ENCODE assay signal across 9 mouse cellular contexts in genomic region chr11:50228772-50229171, GRCm38 (mm10). TPM values are rescaled to one million over a fixed set of nuclear protein-coding genes. Genes with fewer than 3 reads are reported as not detected.
DNase-seq lines count a peak whose midpoint lies in the region; ATAC-seq and TF ChIP-seq lines count a peak whose summit lies in the region.
"Had no signal": no experiment of that assay in that cellular context is flagged by ENCODE, and none has a peak within 500 bp of the region (broad histone marks: within the 10 kb centered on the region; RNA-seq: fewer than 3 reads in every experiment).

No protein-coding gene starts in this region.

- WGBS in forebrain, embryonic 13.5 days, result 21% methylated on average over 3 of the region's 3 CpGs
- 23% methylated on average over 3 of the region's 3 CpGs for WGBS in forebrain, embryonic 15.5 days
- 25% methylated on average over 3 of the region's 3 CpGs for WGBS in midbrain, embryonic 10.5 days
- WGBS in midbrain, embryonic 14.5 days, result 28% methylated on average over 3 of the region's 3 CpGs
- 44% methylated on average over 3 of the region's 3 CpGs for WGBS in heart, embryonic 11.5 days (ENCODE audit: insufficient replicate concordance)

- no peak overlapping the region for H3K4me3 ChIP-seq in forebrain, embryonic 13.5 days
- H3K4me3 ChIP-seq in forebrain, embryonic 15.5 days, result no peak overlapping the region
- H3K4me3 ChIP-seq in midbrain, embryonic 10.5 days, result peak overlapping the region; percentile 1; the same call in 1 of the 2 replicates
- no peak overlapping the region for H3K4me3 ChIP-seq in midbrain, embryonic 14.5 days (replicated peaks; ENCODE audit: low read depth, low read length)
- H3K4me3 ChIP-seq in myocyte, result no peak overlapping the region
- no peak overlapping the region for H3K4me3 ChIP-seq in heart, embryonic 11.5 days (ENCODE audit: low read depth, low read length)

- peaks cover 23% of the 10 kb centered on the region for H3K79me2 ChIP-seq in myocyte (ENCODE audit: control insufficient read depth, insufficient read depth)

- H3K9me3 ChIP-seq in forebrain, embryonic 13.5 days (replicated peaks), result no peaks in the 10 kb centered on the region
- H3K9me3 ChIP-seq in forebrain, embryonic 15.5 days, result no peaks in the 10 kb centered on the region
- no peaks in the 10 kb centered on the region for H3K9me3 ChIP-seq in midbrain, embryonic 10.5 days (replicated peaks)
- no peaks in the 10 kb centered on the region for H3K9me3 ChIP-seq in midbrain, embryonic 14.5 days (ENCODE audit: control insufficient read depth, low read length)
- no peaks in the 10 kb centered on the region for H3K9me3 ChIP-seq in heart, embryonic 11.5 days (replicated peaks; ENCODE audit: control insufficient read depth, low read length)

- H3K9ac ChIP-seq in forebrain, embryonic 13.5 days, result peak overlapping the region; percentile 1; the same call in 1 of the 2 replicates
- H3K9ac ChIP-seq in forebrain, embryonic 15.5 days (replicated peaks), result no peak overlapping the region
- no peak overlapping the region; the same call in 1 of the 2 replicates for H3K9ac ChIP-seq in midbrain, embryonic 14.5 days (replicated peaks; ENCODE audit: low read length)
- H3K9ac ChIP-seq in heart, embryonic 11.5 days (ENCODE audit: low read depth, low read length), result no peak overlapping the region

- no peak overlapping the region for H3K27ac ChIP-seq in forebrain, embryonic 13.5 days
- H3K27ac ChIP-seq in forebrain, embryonic 15.5 days (replicated peaks), result no peak overlapping the region
- 0 out of 2 replicates have a peak overlapping the region, but pooled peaks have one; percentile 46 for H3K27ac ChIP-seq in midbrain, embryonic 10.5 days (replicated peaks)
- H3K27ac ChIP-seq in midbrain, embryonic 14.5 days (replicated peaks; ENCODE audit: low read depth, low read length), result no peak overlapping the region
- no peak overlapping the region for H3K27ac ChIP-seq in heart, embryonic 11.5 days (ENCODE audit: low read depth, low read length)

- no peak for DNase-seq in midbrain, embryonic 10.5 days (ENCODE audit: low spot score)
- no peak for DNase-seq in midbrain, embryonic 14.5 days
- peak; percentile 73 for DNase-seq in embryo, embryonic 10.5 days (ENCODE audit: low spot score)
- no peak for DNase-seq in testis, postnatal 10 days (ENCODE audit: low spot score)

- H3K4me2 ChIP-seq in forebrain, embryonic 13.5 days, result no peak overlapping the region
- no peak overlapping the region for H3K4me2 ChIP-seq in forebrain, embryonic 15.5 days (replicated peaks)
- no peak overlapping the region for H3K4me2 ChIP-seq in midbrain, embryonic 14.5 days (ENCODE audit: low read length)
- H3K4me2 ChIP-seq in myocyte (ENCODE audit: low read depth), result peak overlapping the region; percentile 5
- H3K4me2 ChIP-seq in heart, embryonic 11.5 days, result no peak overlapping the region

- ATAC-seq in forebrain, embryonic 13.5 days, result no peak
- no peak for ATAC-seq in forebrain, embryonic 15.5 days (replicated peaks)
- no peak for ATAC-seq in midbrain, embryonic 14.5 days (ENCODE audit: low FRiP score, low TSS enrichment)
- ATAC-seq in heart, embryonic 11.5 days (replicated peaks; ENCODE audit: insufficient number of reproducible peaks, low FRiP score, low TSS enrichment), result no peak

- H3ac ChIP-seq in myocyte (ENCODE audit: control insufficient read depth, insufficient read length), result no peak overlapping the region

- peaks cover 9% of the 10 kb centered on the region; the same call in 1 of the 2 replicates for H3K27me3 ChIP-seq in forebrain, embryonic 13.5 days
- H3K27me3 ChIP-seq in forebrain, embryonic 15.5 days, result no peaks in the 10 kb centered on the region
- H3K27me3 ChIP-seq in midbrain, embryonic 10.5 days (ENCODE audit: low read depth, poor library complexity, severe bottlenecking), result peaks cover 55% of the 10 kb centered on the region
- 0 out of 2 replicates have a peak, but pooled peaks cover 10% of the 10 kb centered on the region for H3K27me3 ChIP-seq in midbrain, embryonic 14.5 days (ENCODE audit: control insufficient read depth, insufficient read depth, low read length)
- H3K27me3 ChIP-seq in myocyte (ENCODE audit: control insufficient read depth, insufficient read depth, insufficient read length), result no peaks in the 10 kb centered on the region
- H3K27me3 ChIP-seq in heart, embryonic 11.5 days (ENCODE audit: control insufficient read depth, insufficient read depth, low read length), result peaks cover 14% of the 10 kb centered on the region
- H3K27me3 ChIP-seq: CH12.LX had no signal

- H3K36me3 ChIP-seq in forebrain, embryonic 13.5 days (ENCODE audit: poor library complexity, severe bottlenecking), result peaks cover 36% of the 10 kb centered on the region
- H3K36me3 ChIP-seq in forebrain, embryonic 15.5 days, result peaks cover 21% of the 10 kb centered on the region
- H3K36me3 ChIP-seq in midbrain, embryonic 10.5 days, result peaks cover 27% of the 10 kb centered on the region
- H3K36me3 ChIP-seq in midbrain, embryonic 14.5 days (ENCODE audit: control insufficient read depth, insufficient read depth, low read length), result peaks cover 32% of the 10 kb centered on the region
- peaks cover 14% of the 10 kb centered on the region for H3K36me3 ChIP-seq in myocyte (ENCODE audit: control insufficient read depth, insufficient read depth)
- H3K36me3 ChIP-seq in heart, embryonic 11.5 days (ENCODE audit: control insufficient read depth, insufficient read depth, low read length), result peaks cover 9% of the 10 kb centered on the region

- TF ChIP-seq POLR2A in myocyte (IDR thresholded peaks at IDR 0.05; ENCODE audit: insufficient read length, low read depth), result no peak

- peaks cover 51% of the 10 kb centered on the region for H3K4me1 ChIP-seq in forebrain, embryonic 13.5 days
- H3K4me1 ChIP-seq in forebrain, embryonic 15.5 days, result peaks cover 49% of the 10 kb centered on the region
- H3K4me1 ChIP-seq in midbrain, embryonic 10.5 days, result peaks cover 71% of the 10 kb centered on the region
- peaks cover 30% of the 10 kb centered on the region for H3K4me1 ChIP-seq in midbrain, embryonic 14.5 days (ENCODE audit: control insufficient read depth, insufficient read depth, low read length)
- H3K4me1 ChIP-seq in heart, embryonic 11.5 days (ENCODE audit: control insufficient read depth, insufficient read depth, low read length), result peaks cover 19% of the 10 kb centered on the region

TF ChIP-seq in myocyte, 11 proteins besides CTCF, POLR2A, EP300 and RAD21:
- no peak for TF ChIP-seq MYOG (IDR thresholded peaks at IDR 0.05; ENCODE audit: control insufficient read depth in 1 of 3, insufficient read depth in 1 of 3, insufficient read length in 2 of 3, low read depth in 2 of 3)
- TF ChIP-seq POLR2AphosphoS2 (IDR thresholded peaks at IDR 0.05; ENCODE audit: insufficient read length, low read depth), result peak; percentile 43
TF ChIP-seq in myocyte: peak in this region for 1.

RNA-seq across cellular contexts. Expression of gene Ltc4s, which starts 9.6 kb away (rescaled TPM):
- 1.1 and 1.2 TPM in 2 replicates for polyA plus RNA-seq in forebrain, embryonic 13.5 days (2015; fragmentation: Nextera tagmentation; extraction: Ambion mirVana)
- 2.4 and 3.1 TPM in 2 replicates for polyA plus RNA-seq in forebrain, embryonic 15.5 days (2015; fragmentation: Nextera tagmentation; extraction: Ambion mirVana)
- 0.75 and 1.2 TPM in 2 replicates for polyA plus RNA-seq in midbrain, embryonic 10.5 days (2016; fragmentation: Nextera tagmentation; extraction: Ambion mirVana)
- 1.0 and 2.5 TPM in 2 replicates for polyA plus RNA-seq in midbrain, embryonic 14.5 days (2014; fragmentation: Nextera tagmentation; extraction: Ambion mirVana)
- 1.8 TPM for polyA plus RNA-seq in myocyte (2012; fragmentation: generic; extraction: Trizol)
- polyA plus RNA-seq in heart, embryonic 11.5 days (2014; fragmentation: Nextera tagmentation; extraction: Ambion mirVana), result 0.74 TPM in 1 of 2 replicates, not detected in the other

RNA-seq across cellular contexts. Expression of gene Mgat4b, which starts 18.1 kb away (rescaled TPM):
- 10.1 and 12.9 TPM in 2 replicates for polyA plus RNA-seq in forebrain, embryonic 13.5 days (2015; fragmentation: Nextera tagmentation; extraction: Ambion mirVana)
- polyA plus RNA-seq in forebrain, embryonic 15.5 days (2015; fragmentation: Nextera tagmentation; extraction: Ambion mirVana), result 40.3 and 46.3 TPM in 2 replicates
- polyA plus RNA-seq in midbrain, embryonic 10.5 days (2016; fragmentation: Nextera tagmentation; extraction: Ambion mirVana), result 12.1 and 18.1 TPM in 2 replicates
- 41.3 and 59.6 TPM in 2 replicates for polyA plus RNA-seq in midbrain, embryonic 14.5 days (2014; fragmentation: Nextera tagmentation; extraction: Ambion mirVana)
- 89.2 TPM for polyA plus RNA-seq in myocyte (2012; fragmentation: generic; extraction: Trizol)
- 14.2 and 14.4 TPM in 2 replicates for polyA plus RNA-seq in heart, embryonic 11.5 days (2014; fragmentation: Nextera tagmentation; extraction: Ambion mirVana)

RNA-seq across cellular contexts. Expression of gene Sqstm1, which starts 18.1 kb away (rescaled TPM):
- 194 and 210 TPM in 2 replicates for polyA plus RNA-seq in forebrain, embryonic 13.5 days (2015; fragmentation: Nextera tagmentation; extraction: Ambion mirVana)
- 285 and 303 TPM in 2 replicates for polyA plus RNA-seq in forebrain, embryonic 15.5 days (2015; fragmentation: Nextera tagmentation; extraction: Ambion mirVana)
- polyA plus RNA-seq in midbrain, embryonic 10.5 days (2016; fragmentation: Nextera tagmentation; extraction: Ambion mirVana), result 136 and 165 TPM in 2 replicates
- 293 and 312 TPM in 2 replicates for polyA plus RNA-seq in midbrain, embryonic 14.5 days (2014; fragmentation: Nextera tagmentation; extraction: Ambion mirVana)
- polyA plus RNA-seq in myocyte (2012; fragmentation: generic; extraction: Trizol), result 873 TPM
- polyA plus RNA-seq in heart, embryonic 11.5 days (2014; fragmentation: Nextera tagmentation; extraction: Ambion mirVana), result 159 and 197 TPM in 2 replicates

RNA-seq across cellular contexts. Expression of gene Mrnip, which starts 54.5 kb away (rescaled TPM):
- 24.0 and 26.9 TPM in 2 replicates for polyA plus RNA-seq in forebrain, embryonic 13.5 days (2015; fragmentation: Nextera tagmentation; extraction: Ambion mirVana)
- 28.6 and 31.9 TPM in 2 replicates for polyA plus RNA-seq in forebrain, embryonic 15.5 days (2015; fragmentation: Nextera tagmentation; extraction: Ambion mirVana)
- 23.4 and 23.8 TPM in 2 replicates for polyA plus RNA-seq in midbrain, embryonic 10.5 days (2016; fragmentation: Nextera tagmentation; extraction: Ambion mirVana)
- 37.0 and 38.8 TPM in 2 replicates for polyA plus RNA-seq in midbrain, embryonic 14.5 days (2014; fragmentation: Nextera tagmentation; extraction: Ambion mirVana)
- 7.8 TPM for polyA plus RNA-seq in myocyte (2012; fragmentation: generic; extraction: Trizol)
- 15.3 and 17.6 TPM in 2 replicates for polyA plus RNA-seq in heart, embryonic 11.5 days (2014; fragmentation: Nextera tagmentation; extraction: Ambion mirVana)
